In the genomic region with DNA sequence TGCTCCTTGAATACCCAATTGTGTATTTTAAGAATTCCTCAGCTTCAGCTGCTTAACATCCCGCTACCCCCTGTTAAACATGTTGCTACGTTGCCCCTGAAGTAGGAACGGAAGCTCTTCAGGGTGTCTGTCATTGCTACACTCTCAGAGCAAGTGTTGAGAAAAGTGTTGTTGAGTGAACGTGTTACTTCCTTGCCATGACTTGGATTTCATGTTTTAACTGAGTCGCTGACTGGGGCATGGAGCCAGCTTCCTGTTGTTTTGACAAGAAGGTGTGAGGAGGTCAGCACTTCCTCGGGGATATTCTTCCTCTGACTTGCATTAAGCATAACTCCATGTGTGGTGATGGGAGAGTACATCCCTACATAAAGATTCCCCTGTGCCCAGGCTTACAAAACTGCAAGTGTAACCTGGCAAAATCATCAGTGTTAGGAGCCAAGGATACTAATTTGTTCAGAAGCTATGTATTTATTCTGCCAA, we compare ENCODE assay signal across 11 mouse cellular contexts. TPM values are rescaled to one million over a fixed set of nuclear protein-coding genes. Genes with fewer than 3 reads are reported as not detected.
DNase-seq lines count a peak whose midpoint lies in the region; ATAC-seq lines count a peak whose summit lies in the region.
"Had no signal": no experiment of that assay in that cellular context is flagged by ENCODE, and none has a peak within 500 bp of the region (broad histone marks: within the 10 kb centered on the region; RNA-seq: fewer than 3 reads in every experiment).

No protein-coding gene starts in this region.

- DNase-seq in adrenal gland, postnatal 10 days: peak; percentile 25
- DNase-seq in adrenal gland, adult 18-20 months (ENCODE audit: low spot score in 2 of 2): no peak
- DNase-seq in left cerebral cortex, postnatal 4 days: peak; percentile 27
- no peak for DNase-seq in left cerebral cortex, adult 8-10 months (ENCODE audit: low spot score in 2 of 2)
- DNase-seq in mesoderm, embryonic 11.5 days (ENCODE audit: low read depth, low spot score): peak; percentile 35
- no peak for DNase-seq in urinary bladder, postnatal 4 days (ENCODE audit: low spot score in 2 of 2)
- no peak for DNase-seq in left cerebral cortex, postnatal 14 days (ENCODE audit: low spot score in 2 of 2)

- WGBS in intestine, embryonic 16.5 days: 28% methylated on average over 6 of the region's 6 CpGs

- H3K4me3 ChIP-seq in intestine, embryonic 16.5 days (ENCODE audit: low read length): no peak overlapping the region
- H3K4me3 ChIP-seq: embryonic facial prominence, embryonic 13.5 days; limb, embryonic 15.5 days; neural tube, embryonic 12.5 days had no signal

- no peak for ATAC-seq in intestine, embryonic 16.5 days

- H3K9ac ChIP-seq in intestine, embryonic 16.5 days (ENCODE audit: low read depth, low read length): 0 out of 2 replicates have a peak overlapping the region, but pooled peaks have one; percentile 6
- H3K9ac ChIP-seq: embryonic facial prominence, embryonic 13.5 days; limb, embryonic 15.5 days; neural tube, embryonic 12.5 days had no signal

- H3K4me2 ChIP-seq in intestine, embryonic 16.5 days (ENCODE audit: low read depth, low read length): peak overlapping the region; percentile 31; the same call in 1 of the 2 replicates
- H3K4me2 ChIP-seq: embryonic facial prominence, embryonic 13.5 days; limb, embryonic 15.5 days; neural tube, embryonic 12.5 days had no signal

- no peaks in the 10 kb centered on the region for H3K36me3 ChIP-seq in intestine, embryonic 16.5 days (ENCODE audit: control insufficient read depth, insufficient read depth, low read length)
- H3K36me3 ChIP-seq: embryonic facial prominence, embryonic 13.5 days; limb, embryonic 15.5 days; neural tube, embryonic 12.5 days had no signal

- intact Hi-C loops in left cerebral cortex, postnatal 4 days (cut with DNase I): no loop called here
- intact Hi-C loops in left cerebral cortex, postnatal 14 days (cut with DNase I): no loop called here

- peaks cover 10% of the 10 kb centered on the region for H3K4me1 ChIP-seq in intestine, embryonic 16.5 days (ENCODE audit: control insufficient read depth, insufficient read depth, low read length)
- H3K4me1 ChIP-seq: embryonic facial prominence, embryonic 13.5 days; neural tube, embryonic 12.5 days had no signal

- no peaks in the 10 kb centered on the region for H3K9me3 ChIP-seq in intestine, embryonic 16.5 days (ENCODE audit: control insufficient read depth, low read length)
- H3K9me3 ChIP-seq: embryonic facial prominence, embryonic 13.5 days; limb, embryonic 15.5 days; neural tube, embryonic 12.5 days had no signal

- H3K27ac ChIP-seq in intestine, embryonic 16.5 days (ENCODE audit: low read length): no peak overlapping the region
- H3K27ac ChIP-seq: embryonic facial prominence, embryonic 13.5 days; limb, embryonic 15.5 days; neural tube, embryonic 12.5 days had no signal

- no peaks in the 10 kb centered on the region for H3K27me3 ChIP-seq in intestine, embryonic 16.5 days (replicated peaks; ENCODE audit: control insufficient read depth, insufficient read depth, low read length)
- H3K27me3 ChIP-seq: embryonic facial prominence, embryonic 13.5 days; limb, embryonic 15.5 days; neural tube, embryonic 12.5 days had no signal

RNA-seq across cellular contexts. Expression of a gene that starts 25.5 kb away (rescaled TPM):
- total RNA-seq in adrenal gland, postnatal 10 days (2021): 10 to 100 TPM; 43.6 to 45.7 TPM
- 10 to 100 TPM; 63.1 to 63.3 TPM for total RNA-seq in adrenal gland, adult 18-20 months (2021)
- total RNA-seq in left cerebral cortex, postnatal 4 days (2021): 10 to 100 TPM; 47.4 to 47.9 TPM
- 10 to 100 TPM; 60.0 to 65.1 (median 61.4) TPM for total RNA-seq in left cerebral cortex, adult 8-10 months (2022)
- 57.6 and 70.9 TPM in 2 replicates for polyA plus RNA-seq in intestine, embryonic 16.5 days (2015; fragmentation: Nextera tagmentation; extraction: Ambion mirVana)
- total RNA-seq in left cerebral cortex, postnatal 14 days (2021): 10 to 100 TPM; 45.9 to 46.6 TPM

Comparison
In these comparisons a context has a peak if more than half of its experiments do, and no peak if none do; other contexts are left out.
1. DNase-seq: peak in adrenal gland, postnatal 10 days (single experiment), left cerebral cortex, postnatal 4 days (single experiment) and mesoderm, embryonic 11.5 days (single experiment); none in adrenal gland, adult 18-20 months (0 of 2), left cerebral cortex, adult 8-10 months (0 of 2), urinary bladder, postnatal 4 days (0 of 2) and left cerebral cortex, postnatal 14 days (0 of 2).